Mouse (Mus musculus) WW6 (cell line): ENCODE data around the gene Rccd1.
A peak's percentile ranks its signal among the peaks of the same experiment; 100 is the strongest.

ENCODE experiments used
- DNase-seq: peaks from one replicate; pipeline ENCODE4 v3.0.0-alpha.2; 2013; ENCODE audit warnings: low read depth, low spot score

The Rccd1 gene

GRCm38 (mm10) chr7:80301522-80301921, 22.7 kb downstream of the Rccd1 start:
- DNase-seq, result no peak

- DNase-seq, result no peak
Measured at GRCm38 (mm10) chr7:80299568-80299967, 24.7 kb downstream of the Rccd1 start.

GRCm38 (mm10) chr7:80298754-80299153, 25.5 kb downstream of the Rccd1 start:
- no peak for DNase-seq

- DNase-seq, result no peak
Measured at GRCm38 (mm10) chr7:80297041-80297440, 27.2 kb downstream of the Rccd1 start.

- DNase-seq, result no peak
Measured at GRCm38 (mm10) chr7:80296462-80296861, 27.8 kb downstream of the Rccd1 start.

GRCm38 (mm10) chr7:80294764-80295648, 29.2 kb downstream of the Rccd1 start:
- no peak for DNase-seq

- DNase-seq, result peak; percentile 94
Measured at GRCm38 (mm10) chr7:80294062-80294763, 30.0 kb downstream of the Rccd1 start, which contains the start of gene Prc1. Prc1 (plus strand) TSS chr7:80294450.

GRCm38 (mm10) chr7:80287736-80288135, 36.5 kb downstream of the Rccd1 start:
- DNase-seq, result no peak

- no peak for DNase-seq
Measured at GRCm38 (mm10) chr7:80285725-80286124, 38.5 kb downstream of the Rccd1 start.

GRCm38 (mm10) chr7:80284391-80284790, 39.9 kb downstream of the Rccd1 start:
- DNase-seq, result no peak

- DNase-seq, result no peak
Measured at GRCm38 (mm10) chr7:80283226-80283918, 40.9 kb downstream of the Rccd1 start.

GRCm38 (mm10) chr7:80281646-80282045, 42.6 kb downstream of the Rccd1 start:
- no peak for DNase-seq

- DNase-seq, result no peak
Measured at GRCm38 (mm10) chr7:80280998-80281397, 43.3 kb downstream of the Rccd1 start.

- no peak for DNase-seq
Measured at GRCm38 (mm10) chr7:80280032-80280431, 44.2 kb downstream of the Rccd1 start.

GRCm38 (mm10) chr7:80276374-80276773, 47.9 kb downstream of the Rccd1 start:
- no peak for DNase-seq

GRCm38 (mm10) chr7:80273456-80273855, 50.8 kb downstream of the Rccd1 start:
- DNase-seq, result no peak

- DNase-seq, result no peak
Measured at GRCm38 (mm10) chr7:80269751-80270255, 54.5 kb downstream of the Rccd1 start.

GRCm38 (mm10) chr7:80268897-80269750, 55.1 kb downstream of the Rccd1 start, which contains the start of gene Vps33b:
Vps33b (plus strand) TSS chr7:80269649.
- DNase-seq, result peak; percentile 77

GRCm38 (mm10) chr7:80267764-80268163, 56.5 kb downstream of the Rccd1 start:
- no peak for DNase-seq

- no peak for DNase-seq
Measured at GRCm38 (mm10) chr7:80264606-80265005, 59.6 kb downstream of the Rccd1 start.
